In the genomic region with DNA sequence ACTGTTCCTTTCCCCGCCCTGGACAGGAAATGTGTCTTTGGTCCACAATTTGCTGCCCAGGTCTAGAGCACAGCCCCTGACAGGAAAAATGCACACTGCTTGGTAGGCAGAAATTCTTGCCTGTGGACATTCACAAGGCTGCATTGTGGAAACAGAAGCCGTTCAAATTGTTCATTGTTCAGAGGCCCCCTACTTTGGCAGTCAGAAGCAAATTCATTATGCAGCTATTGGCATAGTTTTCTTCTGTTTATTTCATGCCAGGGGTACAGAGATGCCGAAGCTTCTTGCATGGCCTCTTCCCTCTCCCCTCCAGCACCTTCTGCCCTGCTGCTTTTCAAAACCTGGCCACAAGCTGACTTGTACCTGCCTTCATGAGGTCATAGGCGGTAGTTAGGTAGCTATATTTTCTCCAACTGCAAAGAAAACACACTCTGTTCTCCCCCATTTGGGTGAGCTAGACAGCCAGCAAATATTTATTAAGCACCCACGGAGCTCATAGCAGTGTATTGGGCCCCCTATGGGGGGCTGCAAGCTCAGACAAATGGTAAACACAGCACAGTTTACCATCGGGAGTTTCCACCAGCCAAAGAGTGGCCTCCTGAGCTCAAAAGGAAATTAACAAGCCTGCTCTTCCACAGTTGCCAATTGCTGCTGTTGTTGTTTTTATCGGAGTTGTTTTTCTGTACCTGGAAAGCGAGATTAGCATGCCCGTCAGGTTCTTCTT, we compare ENCODE assay signal across 11 mouse cellular contexts. TPM values are rescaled to one million over a fixed set of nuclear protein-coding genes. Genes with fewer than 3 reads are reported as not detected.
DNase-seq lines count a peak whose midpoint lies in the region; ATAC-seq lines count a peak whose summit lies in the region.
"Had no signal": no experiment of that assay in that cellular context is flagged by ENCODE, and none has a peak within 500 bp of the region (broad histone marks: within the 10 kb centered on the region; RNA-seq: fewer than 3 reads in every experiment).

No protein-coding gene starts in this region.

- H3K9me3 ChIP-seq in lung, embryonic 15.5 days = no peaks in the 10 kb centered on the region
- no peaks in the 10 kb centered on the region for H3K9me3 ChIP-seq in hindbrain, embryonic 11.5 days (ENCODE audit: control insufficient read depth, low read length)
- no peaks in the 10 kb centered on the region for H3K9me3 ChIP-seq in midbrain, embryonic 16.5 days (replicated peaks; ENCODE audit: control insufficient read depth, low read length, poor library complexity, severe bottlenecking)

- no peaks in the 10 kb centered on the region for H3K36me3 ChIP-seq in lung, embryonic 15.5 days
- no peaks in the 10 kb centered on the region for H3K36me3 ChIP-seq in hindbrain, embryonic 11.5 days (ENCODE audit: control insufficient read depth, insufficient read depth, low read length)
- H3K36me3 ChIP-seq in midbrain, embryonic 16.5 days (ENCODE audit: control insufficient read depth, insufficient read depth, low read length) = no peaks in the 10 kb centered on the region

- peaks cover 17% of the 10 kb centered on the region for H3K4me1 ChIP-seq in lung, embryonic 15.5 days
- H3K4me1 ChIP-seq in hindbrain, embryonic 11.5 days (replicated peaks; ENCODE audit: control insufficient read depth, insufficient read depth, low read length) = no peaks in the 10 kb centered on the region
- H3K4me1 ChIP-seq in midbrain, embryonic 16.5 days (ENCODE audit: control insufficient read depth, insufficient read depth, low read length) = peaks cover 3% of the 10 kb centered on the region; the same call in 1 of the 2 replicates

- no peak overlapping the region for H3K4me2 ChIP-seq in lung, embryonic 15.5 days
- no peak overlapping the region; the same call in 1 of the 2 replicates for H3K4me2 ChIP-seq in hindbrain, embryonic 11.5 days (replicated peaks; ENCODE audit: low read depth, low read length)
- no peak overlapping the region for H3K4me2 ChIP-seq in midbrain, embryonic 16.5 days (ENCODE audit: low read length)

- ATAC-seq in lung, embryonic 15.5 days (ENCODE audit: borderline replicate concordance, extremely low read depth, low FRiP score, low TSS enrichment) = no peak
- no peak for ATAC-seq in hindbrain, embryonic 11.5 days (ENCODE audit: low FRiP score)
- peak; percentile 69 for ATAC-seq in midbrain, embryonic 16.5 days
- ATAC-seq: liver, postnatal 0 days had no signal

- intact Hi-C loops in left cerebral cortex, postnatal 14 days (cut with DNase I) = no loop called here

- H3K27ac ChIP-seq in lung, embryonic 15.5 days = peak overlapping the region; percentile 33; the same call in 1 of the 2 replicates
- H3K27ac ChIP-seq in hindbrain, embryonic 11.5 days (ENCODE audit: low read depth, low read length) = peak overlapping the region; percentile 47; the same call in 1 of the 2 replicates
- peak overlapping the region; percentile 55 for H3K27ac ChIP-seq in midbrain, embryonic 16.5 days (ENCODE audit: low read length)

- H3K27me3 ChIP-seq in lung, embryonic 15.5 days = peaks cover 10% of the 10 kb centered on the region
- no peaks in the 10 kb centered on the region for H3K27me3 ChIP-seq in hindbrain, embryonic 11.5 days (ENCODE audit: control insufficient read depth, insufficient read depth, low read length)
- no peaks in the 10 kb centered on the region for H3K27me3 ChIP-seq in midbrain, embryonic 16.5 days (ENCODE audit: control insufficient read depth, insufficient read depth, low read depth, low read length)

- no peak for DNase-seq in lung, postnatal 10 days
- peak; percentile 18 to 34 for DNase-seq in cerebellum, postnatal 10 days
- peak; percentile 19 for DNase-seq in hindbrain, embryonic 11.5 days (ENCODE audit: low spot score)
- DNase-seq in T-cell, adult 2 months (ENCODE audit: low spot score) = no peak
- no peak for DNase-seq in left cerebral cortex, postnatal 14 days (ENCODE audit: low spot score in 2 of 2)
- DNase-seq: gastrocnemius, postnatal 14 days; heart, postnatal 14 days; kidney, postnatal 4 days; liver, postnatal 0 days had no signal

- 50% methylated on average over 9 of the region's 9 CpGs for WGBS in lung, embryonic 15.5 days
- 53% methylated on average over 9 of the region's 9 CpGs for WGBS in hindbrain, embryonic 11.5 days
- 44% methylated on average over 9 of the region's 9 CpGs for WGBS in midbrain, embryonic 16.5 days

- no peak overlapping the region for H3K4me3 ChIP-seq in lung, embryonic 15.5 days
- H3K4me3 ChIP-seq in hindbrain, embryonic 11.5 days (ENCODE audit: low read depth, low read length) = no peak overlapping the region
- no peak overlapping the region for H3K4me3 ChIP-seq in midbrain, embryonic 16.5 days (ENCODE audit: low read depth, low read length)

- no peak overlapping the region for H3K9ac ChIP-seq in lung, embryonic 15.5 days
- no peak overlapping the region for H3K9ac ChIP-seq in hindbrain, embryonic 11.5 days (ENCODE audit: low read depth, low read length)
- no peak overlapping the region for H3K9ac ChIP-seq in midbrain, embryonic 16.5 days (ENCODE audit: low read depth, low read length)
- H3K9ac ChIP-seq: liver, postnatal 0 days had no signal

RNA-seq across cellular contexts. Expression of a gene that starts 48.2 kb away (rescaled TPM):
- polyA plus RNA-seq in lung, embryonic 15.5 days (2015; fragmentation: Nextera tagmentation; extraction: Ambion mirVana) = 44.7 and 46.9 TPM in 2 replicates
- 157 and 176 TPM in 2 replicates for polyA plus RNA-seq in hindbrain, embryonic 11.5 days (2014; fragmentation: Nextera tagmentation; extraction: Ambion mirVana)
- polyA plus RNA-seq in midbrain, embryonic 16.5 days (2015; fragmentation: Nextera tagmentation; extraction: Ambion mirVana) = 278 and 282 TPM in 2 replicates
- 100 to 1,000 TPM; 816 to 904 TPM for total RNA-seq in left cerebral cortex, postnatal 14 days (2021)

Comparison
In these comparisons a context has a peak if more than half of its experiments do, and no peak if none do; other contexts are left out.
1. DNase-seq: peak in cerebellum, postnatal 10 days (2 of 2) and hindbrain, embryonic 11.5 days (single experiment); none in lung, postnatal 10 days (single experiment), T-cell, adult 2 months (single experiment) and left cerebral cortex, postnatal 14 days (0 of 2).
2. Peak in every context shown above with its lines, with median percentiles within 50 percentile points of each other: H3K27ac ChIP-seq.